Mouse (Mus musculus) embryonic fibroblast, embryonic 13.5 days (primary cell): ENCODE measurements around the gene Pop7.

Experiments
- CTCF ChIP-seq: IDR thresholded peaks from 2 replicates; pipeline ENCODE4 v1.5.1; 2011; ENCODE audit warnings: mild to moderate bottlenecking, control low read depth, low read length, moderate library complexity, borderline replicate concordance; ENCODE audit not compliant: insufficient read depth
- POLR2A ChIP-seq: IDR thresholded peaks from 2 replicates; pipeline ENCODE4 v1.6.1; 2011; ENCODE audit warnings: low read depth, mild to moderate bottlenecking, control low read depth, low read length, moderate library complexity

- TF ChIP-seq POLR2A (no peak), CTCF (no peak)
Observed at GRCm38 (mm10) chr5:137537461-137537860, 35.1 kb upstream of the Pop7 start.
